Comparison of ENCODE assay signal across 32 mouse cellular contexts in genomic region chr11:49665462-49665861, GRCm38 (mm10). TPM values are rescaled to one million over a fixed set of nuclear protein-coding genes. Genes with fewer than 3 reads are reported as not detected.
DNase-seq lines count a peak whose midpoint lies in the region; ATAC-seq and TF ChIP-seq lines count a peak whose summit lies in the region.
"Had no signal": no experiment of that assay in that cellular context is flagged by ENCODE, and none has a peak within 500 bp of the region (broad histone marks: within the 10 kb centered on the region; RNA-seq: fewer than 3 reads in every experiment).

No protein-coding gene starts in this region.

- peak; percentile 41; the same call in 1 of the 2 replicates for ATAC-seq in frontal cortex, adult (ENCODE audit: low TSS enrichment)
- 0 out of 2 replicates have a peak, but pooled peaks have one; percentile 40 for ATAC-seq in lung, embryonic 14.5 days (ENCODE audit: insufficient read depth)
- peak; percentile 39 for ATAC-seq in CD4-positive, CD25-positive, alpha-beta regulatory T cell, adult 4 months
- 0 out of 2 replicates have a peak, but pooled peaks have one; percentile 13 for ATAC-seq in megakaryocyte progenitor cell, adult 5-6 weeks (replicated peaks; ENCODE audit: poor library complexity)
- ATAC-seq: forebrain, embryonic 14.5 days; hindbrain, postnatal 0 days; intestine, postnatal 0 days had no signal

- no peaks in the 10 kb centered on the region for H3K9me3 ChIP-seq in lung, embryonic 14.5 days (ENCODE audit: low read depth, low read length)
- H3K9me3 ChIP-seq: embryonic facial prominence, embryonic 15.5 days; heart, embryonic 10.5 days; liver, embryonic 15.5 days had no signal

- no peak for TF ChIP-seq CTCF in lung, embryonic 14.5 days (IDR thresholded peaks at IDR 0.05; ENCODE audit: low read depth)

- no peaks in the 10 kb centered on the region for H3K27me3 ChIP-seq in lung, embryonic 14.5 days (ENCODE audit: insufficient read depth, low read length)
- H3K27me3 ChIP-seq: embryonic facial prominence, embryonic 15.5 days; liver, embryonic 15.5 days had no signal

- 68% methylated on average over 4 of the region's 4 CpGs for WGBS in lung, embryonic 14.5 days

- no peak overlapping the region for H3K4me3 ChIP-seq in lung, embryonic 14.5 days (ENCODE audit: low read depth, low read length)
- H3K4me3 ChIP-seq: embryonic facial prominence, embryonic 15.5 days; heart, embryonic 10.5 days; liver, embryonic 15.5 days had no signal

- H3K27ac ChIP-seq in lung, embryonic 14.5 days (ENCODE audit: low read depth): no peak overlapping the region
- H3K27ac ChIP-seq: embryonic facial prominence, embryonic 15.5 days; heart, embryonic 10.5 days; hindbrain, postnatal 0 days; kidney, postnatal 0 days; liver, embryonic 15.5 days; macrophage; stomach, postnatal 0 days had no signal

- no peak overlapping the region for H3K4me2 ChIP-seq in lung, embryonic 14.5 days
- H3K4me2 ChIP-seq: embryonic facial prominence, embryonic 15.5 days; liver, embryonic 15.5 days; midbrain, embryonic 11.5 days had no signal

- H3K9ac ChIP-seq in lung, embryonic 14.5 days: no peak overlapping the region
- H3K9ac ChIP-seq: embryonic facial prominence, embryonic 15.5 days; liver, embryonic 15.5 days had no signal

- no peak for DNase-seq in frontal cortex, postnatal 36 days (ENCODE audit: low spot score in 2 of 2)
- no peak for DNase-seq in lung, embryonic 14.5 days
- no peak for DNase-seq in lung, postnatal 14 days
- no peak for DNase-seq in adrenal gland, postnatal 25 days
- DNase-seq in cerebellum, postnatal 36 days: no peak
- DNase-seq: cerebellum, adult 11 months; cerebellum, postnatal 14 days; embryo, embryonic 11 days; gastrocnemius, postnatal 36 days; heart, postnatal 10 days; layer of hippocampus, adult 9-11 months; liver; thymus, adult 2 months; thymus, postnatal 4 days had no signal

- no peaks in the 10 kb centered on the region for H3K4me1 ChIP-seq in lung, embryonic 14.5 days (ENCODE audit: insufficient read depth)
- H3K4me1 ChIP-seq: embryonic facial prominence, embryonic 15.5 days had no signal

- peaks cover 14% of the 10 kb centered on the region for H3K36me3 ChIP-seq in lung, embryonic 14.5 days (ENCODE audit: insufficient read depth)

RNA-seq across cellular contexts. Expression of gene Scgb3a1, which starts 2.1 kb away (rescaled TPM):
- polyA plus RNA-seq in lung, embryonic 14.5 days (2014; fragmentation: Nextera tagmentation; extraction: Ambion mirVana): not detected in 2 replicates
- polyA plus RNA-seq in CD4-positive, CD25-positive, alpha-beta regulatory T cell, adult 4 months (2017; shearing (Covaris generic)): under 1 TPM in 1 of 2 experiments, not detected in 1; 0.56 TPM
- not detected in 2 replicates for total RNA-seq in megakaryocyte progenitor cell, adult 5-6 weeks (2015)
- total RNA-seq in megakaryocyte progenitor cell, adult 5-6 weeks (2017): not detected in 2 replicates
- total RNA-seq in adrenal gland, postnatal 25 days (2021): not detected in 2 replicates
- total RNA-seq: adrenal gland, adult 18-20 months; adrenal gland, postnatal 4 days; gastrocnemius, postnatal 36 days; hindbrain, postnatal 0 days; left cerebral cortex, adult 18-20 months; midbrain, postnatal 0 days had no signal
- polyA plus RNA-seq: embryonic facial prominence, embryonic 15.5 days; forebrain, embryonic 14.5 days; hindbrain, embryonic 11.5 days; kidney, postnatal 0 days; macrophage; midbrain, embryonic 11.5 days had no signal

RNA-seq across cellular contexts. Expression of gene Cnot6, which starts 47.1 kb away (rescaled TPM):
- polyA plus RNA-seq in lung, embryonic 14.5 days (2014; fragmentation: Nextera tagmentation; extraction: Ambion mirVana): 73.1 and 76.0 TPM in 2 replicates
- 10 to 100 TPM; 19.6 to 30.0 TPM for polyA plus RNA-seq in CD4-positive, CD25-positive, alpha-beta regulatory T cell, adult 4 months (2017; shearing (Covaris generic))
- 78.8 and 89.8 TPM in 2 replicates for total RNA-seq in megakaryocyte progenitor cell, adult 5-6 weeks (2015)
- 52.2 and 59.1 TPM in 2 replicates for total RNA-seq in megakaryocyte progenitor cell, adult 5-6 weeks (2017)
- 53.0 and 58.6 TPM in 2 replicates for total RNA-seq in adrenal gland, postnatal 25 days (2021)

RNA-seq across cellular contexts. Expression of gene Flt4, which starts 56.4 kb away (rescaled TPM):
- 14.4 and 14.6 TPM in 2 replicates for polyA plus RNA-seq in lung, embryonic 14.5 days (2014; fragmentation: Nextera tagmentation; extraction: Ambion mirVana)
- polyA plus RNA-seq in CD4-positive, CD25-positive, alpha-beta regulatory T cell, adult 4 months (2017; shearing (Covaris generic)): not detected
- total RNA-seq in megakaryocyte progenitor cell, adult 5-6 weeks (2015): 0.02 and 0.07 TPM in 2 replicates
- 0.17 and 0.24 TPM in 2 replicates for total RNA-seq in megakaryocyte progenitor cell, adult 5-6 weeks (2017)
- 15.3 and 20.1 TPM in 2 replicates for total RNA-seq in adrenal gland, postnatal 25 days (2021)

Comparison
In these comparisons a context has a peak if more than half of its experiments do, and no peak if none do; other contexts are left out.
1. RNA of gene Flt4, which starts 56.4 kb away (total RNA-seq): 15.3 to 20.1 TPM in adrenal gland, postnatal 25 days; 0.02 to 0.24 TPM in megakaryocyte progenitor cell, adult 5-6 weeks; every median in the first group is over 10 times any median in the second.
2. Peak in every context shown above with its lines, with median percentiles within 50 percentile points of each other: ATAC-seq.